Mouse (Mus musculus) testis, adult 2 months (tissue): ENCODE measurements around the gene Egf.

Experiments
- CTCF ChIP-seq: fragments of 200-500 bp; IDR thresholded peaks from 2 replicates; pipeline ENCODE4 v1.5.1; 2012; ENCODE audit warnings: low read depth, mild to moderate bottlenecking, inconsistent platforms, low read length, moderate library complexity; ENCODE audit not compliant: control insufficient read depth, insufficient read depth, insufficient replicate concordance
- POLR2A ChIP-seq: fragments of 200-500 bp; IDR thresholded peaks from 2 replicates; pipeline ENCODE4 v1.6.1; 2012; ENCODE audit warnings: low read depth, mild to moderate bottlenecking, inconsistent platforms, low read length, moderate library complexity; ENCODE audit not compliant: control insufficient read depth

DNA sequence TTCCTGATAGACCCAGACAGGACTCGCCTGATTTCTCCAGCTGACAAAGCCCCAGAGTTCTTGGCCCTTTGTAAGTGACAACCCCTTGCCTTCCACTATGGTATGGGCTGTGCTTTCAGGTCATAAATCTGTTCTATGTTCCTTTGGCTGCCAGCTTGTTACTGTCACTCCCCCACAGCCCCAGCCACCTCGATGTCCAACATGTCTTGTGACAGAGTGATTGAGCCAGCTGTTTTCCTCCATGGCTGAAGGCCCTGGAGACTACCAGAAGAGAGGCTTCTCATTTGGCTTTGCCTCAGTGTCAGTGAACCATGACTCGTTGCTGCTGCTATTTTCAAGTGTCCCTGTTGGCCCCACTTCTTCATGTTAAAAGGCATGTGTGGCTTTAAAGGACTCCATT is 109.7 kb downstream of the Egf start:
- TF ChIP-seq POLR2A (no peak), CTCF (no peak)
